Mouse (Mus musculus) heart, embryonic 16.5 days (tissue): Measurements from ENCODE around the gene Gm4884. TPM values are rescaled to one million over a fixed set of nuclear protein-coding genes. Genes with fewer than 3 reads are reported as not detected.
"Not testable (repeated sequence)": the region's sequence is repeated elsewhere in the genome, so short reads cannot be mapped to it uniquely, and the experiment has no call there.

Experiments
- ATAC-seq: fragments of 200-750 bp; cut with Nextera tagmentation; replicated peaks from 2 replicates; pipeline ENCODE4 v1.8.0; 2017; ENCODE audit warnings: moderate number of reproducible peaks; ENCODE audit not compliant: insufficient read depth, low FRiP score; ENCODE audit errors: extremely low read depth
- H3K27ac ChIP-seq: fragments of 300-500 bp; sonication (generic); 2 replicates; pipeline ENCODE4 v1.5.1; 2014; ENCODE audit warnings: mild to moderate bottlenecking, low read length, control low read depth, moderate library complexity
- H3K27me3 ChIP-seq: fragments of 300-500 bp; sonication (generic); 2 replicates; pipeline ENCODE4 v1.6.1; 2014; ENCODE audit warnings: low read length, mixed read lengths; ENCODE audit not compliant: control insufficient read depth, insufficient read depth
- H3K36me3 ChIP-seq: fragments of 300-500 bp; sonication (generic); 2 replicates; pipeline ENCODE4 v1.6.1; 2014; ENCODE audit not compliant: control insufficient read depth, insufficient read depth
- H3K4me1 ChIP-seq: fragments of 300-500 bp; sonication (generic); 2 replicates; pipeline ENCODE4 v1.6.1; 2014; ENCODE audit warnings: low read length, mixed read lengths; ENCODE audit not compliant: control insufficient read depth, insufficient read depth
- H3K4me2 ChIP-seq: fragments of 300-500 bp; sonication (generic); 2 replicates; pipeline ENCODE4 v1.6.1; 2014; ENCODE audit warnings: low read depth, mild to moderate bottlenecking, control low read depth, low read length
- H3K4me3 ChIP-seq: fragments of 300-500 bp; sonication (generic); 2 replicates; pipeline ENCODE4 v1.5.1; 2014; ENCODE audit warnings: mild to moderate bottlenecking, control low read depth, low read length
- H3K9ac ChIP-seq: fragments of 300-500 bp; sonication (generic); 2 replicates; pipeline ENCODE4 v1.6.1; 2014; ENCODE audit warnings: low read length, control low read depth
- H3K9me3 ChIP-seq: fragments of 300-500 bp; sonication (generic); replicated peaks from 2 replicates; pipeline ENCODE4 v1.6.1; 2016; ENCODE audit warnings: low read length; ENCODE audit not compliant: control insufficient read depth
- WGBS: fragments of 180-500 bp; shearing (Covaris S2); extraction: QIAGEN DNeasy Blood & Tissue Kit; methylation state at CpG from one replicate; pipeline ENCODE4 v1.1.7; 2014; 5-methylcytosine and 5-hydroxymethylcytosine counted together
- polyA plus RNA-seq: library from polyadenylated mRNA; unstranded; fragments of >200 nt; fragmentation: Nextera tagmentation; extraction: Ambion mirVana; gene quantifications from 2 replicates; pipeline ENCODE4 v1.2.1, GENCODE M21; 2015

The Gm4884 gene
- polyA plus RNA-seq, result not detected in 2 replicates

DNA sequence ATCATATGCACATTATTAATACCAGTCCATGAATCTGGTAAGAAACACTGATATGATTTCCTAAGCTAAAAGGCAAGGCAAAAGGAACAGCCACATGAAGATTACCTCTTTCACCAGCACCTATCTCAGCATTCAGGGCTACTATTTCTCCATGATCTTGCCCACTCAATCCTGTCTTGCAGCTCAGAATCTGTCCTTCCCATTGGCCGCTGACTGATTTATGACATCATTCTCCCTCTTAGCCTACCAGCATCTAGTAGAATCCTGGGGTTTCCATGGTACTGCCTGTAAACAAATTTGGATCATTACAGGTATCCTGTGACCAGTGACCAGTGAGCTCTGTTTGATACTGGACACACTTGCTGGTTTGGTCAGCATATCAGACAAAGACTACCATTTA is at the start of gene Gm4884:
Gm4884 (plus strand) TSS at position 301 of the 400 bp plus-strand sequence.
- H3K9ac ChIP-seq, H3K9me3 ChIP-seq, ATAC-seq, H3K4me2 ChIP-seq, H3K4me3 ChIP-seq, H3K27ac ChIP-seq, H3K36me3 ChIP-seq, H3K27me3 ChIP-seq, H3K4me1 ChIP-seq: not testable (repeated sequence)
- WGBS, result 81% methylated on average over 1 of the region's 1 CpGs

DNA sequence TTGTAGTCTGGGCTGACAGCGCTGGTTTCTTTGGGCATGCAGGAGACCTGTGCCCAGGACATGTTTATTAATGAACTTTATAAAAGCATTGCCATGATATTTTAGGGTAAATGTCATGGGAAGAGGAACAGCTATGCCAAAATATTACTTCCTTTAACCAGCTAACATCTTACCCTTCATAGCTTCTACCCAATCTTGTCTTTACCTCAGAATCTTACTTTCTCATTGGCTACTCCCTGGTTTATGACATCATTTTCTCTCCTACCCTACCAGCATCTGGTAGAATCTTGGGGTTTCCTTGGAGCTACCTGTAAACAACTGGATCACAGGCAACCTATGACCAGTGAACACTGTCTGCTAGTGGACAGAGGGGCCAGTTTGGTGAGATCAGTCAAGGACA is 45.3 kb upstream of the Gm4884 start, which contains the start of gene 4930433I11Rik:
4930433I11Rik (plus strand) TSS at position 301 of the 400 bp plus-strand sequence.
- Histone ChIP-seq H3K27ac (no peak within 1 kb of the TSS), H3K27me3 (no peaks in the 10 kb centered on the region), H3K4me1 (no peaks in the 10 kb centered on the region), H3K9ac (no peak within 1 kb of the TSS), H3K4me3 (no peak within 1 kb of the TSS), H3K36me3 (no peaks in the 10 kb centered on the region), H3K4me2 (no peak within 1 kb of the TSS), H3K9me3 (no peaks in the 10 kb centered on the region)
- ATAC-seq, result no peak
- WGBS, result 60% methylated on average over 1 of the region's 1 CpGs

DNA sequence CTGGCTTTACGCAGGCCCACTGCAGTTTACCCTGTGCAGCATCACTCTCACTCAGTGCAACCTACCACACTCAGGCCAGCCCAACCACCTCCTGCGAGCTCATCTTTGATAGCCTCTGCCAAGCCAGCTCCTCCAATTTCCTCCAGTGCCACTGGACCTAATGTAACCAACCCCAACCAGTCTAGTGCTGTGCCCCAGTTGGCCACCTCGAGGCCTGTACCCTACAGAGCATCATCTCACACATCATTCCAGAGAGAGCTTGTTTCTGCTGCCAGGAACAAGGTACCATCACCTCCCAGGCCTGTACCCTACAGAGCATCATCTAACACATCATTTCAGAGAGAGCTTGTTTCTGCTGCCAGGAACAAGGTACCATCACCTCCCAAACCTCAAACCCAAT is 11.5 kb downstream of the Gm4884 start:
- H3K36me3 ChIP-seq, H3K4me1 ChIP-seq, H3K4me2 ChIP-seq, ATAC-seq, H3K9ac ChIP-seq, H3K9me3 ChIP-seq, H3K27ac ChIP-seq, H3K4me3 ChIP-seq, H3K27me3 ChIP-seq: not testable (repeated sequence)
- WGBS, result 48% methylated on average over 3 of the region's 3 CpGs

Other genes starting within 250 kb of the Gm4884 start
- gene Vstm2b, start 134.4 kb upstream of the Gm4884 start, polyA plus RNA-seq, result 0.25 and 0.37 TPM in 2 replicates
- not detected in 2 replicates for gene 4930433I11Rik, start 45.2 kb upstream of the Gm4884 start, polyA plus RNA-seq
- gene Gm5592, start 121.1 kb downstream of the Gm4884 start, polyA plus RNA-seq, result not detected in 2 replicates